Mouse (Mus musculus): Measurements from ENCODE around the gene Zfyve19. TPM values are rescaled to one million over a fixed set of nuclear protein-coding genes. Genes with fewer than 3 reads are reported as not detected.
A peak's percentile ranks its signal among the peaks of the same experiment; 100 is the strongest.

Zfyve19 gene
- polyA plus RNA-seq, 1 experiment from 2014 or later, result 68.5 TPM

DNA sequence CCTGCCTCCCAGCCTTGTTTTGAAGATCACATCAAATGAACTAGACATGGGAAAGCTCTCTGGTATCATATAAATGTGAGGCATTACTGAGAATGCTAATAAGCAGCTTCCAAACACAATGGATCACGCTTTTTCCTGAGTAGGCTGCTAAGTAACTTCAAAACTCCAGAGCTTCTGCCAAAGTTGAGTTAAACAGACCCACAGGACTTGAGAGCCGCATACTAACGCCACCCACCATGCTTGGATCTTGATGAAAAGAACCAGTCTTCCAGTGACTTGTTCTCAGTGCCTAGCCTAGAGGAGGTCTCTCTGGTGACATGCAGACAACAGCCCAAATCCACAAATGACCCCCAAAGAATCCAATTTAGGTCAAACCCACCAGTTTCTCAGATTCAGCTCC, 9.5 kb upstream of the Zfyve19 start:
- WGBS, result 47% methylated on average over 3 of the region's 3 CpGs
- no peak for ATAC-seq (ENCODE audit: low FRiP score, low read depth)
- H3K27ac ChIP-seq (replicated peaks), result no peak overlapping the region

DNA sequence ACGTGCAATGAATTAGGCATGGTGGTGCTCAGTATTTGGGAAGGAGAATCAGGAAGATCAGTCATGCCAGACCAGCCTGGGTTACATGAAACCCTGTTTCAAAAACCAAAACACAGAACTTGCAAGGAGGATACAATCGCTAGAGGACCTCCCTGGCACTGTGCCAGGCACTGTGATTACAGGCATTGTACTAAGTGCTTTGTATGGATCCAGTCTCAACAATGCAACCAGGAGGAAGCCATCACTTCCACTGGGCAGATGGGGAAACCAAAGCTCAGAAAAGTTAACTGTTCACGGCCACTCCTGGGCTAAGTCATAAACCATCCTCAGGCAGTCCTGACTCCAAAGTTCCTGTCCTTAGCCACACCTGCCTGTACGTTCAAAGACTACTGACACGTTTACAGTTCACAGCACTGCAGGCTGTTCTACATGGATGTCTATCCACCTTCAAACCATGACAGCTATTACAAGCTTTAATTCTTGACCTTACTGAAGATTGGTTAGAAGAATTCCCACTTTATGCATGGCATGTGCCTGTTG, 5.4 kb upstream of the Zfyve19 start:
- no peak for ATAC-seq (ENCODE audit: low FRiP score, low read depth)
- no peak overlapping the region for H3K4me2 ChIP-seq
- H3K9ac ChIP-seq, result no peak overlapping the region
- 54% methylated on average over 5 of the region's 5 CpGs for WGBS
- peaks cover 30% of the 10 kb centered on the region for H3K4me1 ChIP-seq (replicated peaks)
- H3K27ac ChIP-seq (replicated peaks), result no peak overlapping the region
- no peak overlapping the region for H3K4me3 ChIP-seq
- no peaks in the 10 kb centered on the region for H3K9me3 ChIP-seq
- H3K36me3 ChIP-seq, result no peaks in the 10 kb centered on the region
- H3K27me3 ChIP-seq, result no peaks in the 10 kb centered on the region

More for the DNA sequence above, 9.5 kb upstream of the Zfyve19 start:
- no peaks in the 10 kb centered on the region for H3K9me3 ChIP-seq
- H3K4me2 ChIP-seq, result no peak overlapping the region
- no peaks in the 10 kb centered on the region for H3K36me3 ChIP-seq
- H3K27me3 ChIP-seq, result no peaks in the 10 kb centered on the region
- no peak overlapping the region for H3K9ac ChIP-seq
- H3K4me3 ChIP-seq, result no peak overlapping the region
- H3K4me1 ChIP-seq (replicated peaks), result peaks cover 19% of the 10 kb centered on the region

DNA sequence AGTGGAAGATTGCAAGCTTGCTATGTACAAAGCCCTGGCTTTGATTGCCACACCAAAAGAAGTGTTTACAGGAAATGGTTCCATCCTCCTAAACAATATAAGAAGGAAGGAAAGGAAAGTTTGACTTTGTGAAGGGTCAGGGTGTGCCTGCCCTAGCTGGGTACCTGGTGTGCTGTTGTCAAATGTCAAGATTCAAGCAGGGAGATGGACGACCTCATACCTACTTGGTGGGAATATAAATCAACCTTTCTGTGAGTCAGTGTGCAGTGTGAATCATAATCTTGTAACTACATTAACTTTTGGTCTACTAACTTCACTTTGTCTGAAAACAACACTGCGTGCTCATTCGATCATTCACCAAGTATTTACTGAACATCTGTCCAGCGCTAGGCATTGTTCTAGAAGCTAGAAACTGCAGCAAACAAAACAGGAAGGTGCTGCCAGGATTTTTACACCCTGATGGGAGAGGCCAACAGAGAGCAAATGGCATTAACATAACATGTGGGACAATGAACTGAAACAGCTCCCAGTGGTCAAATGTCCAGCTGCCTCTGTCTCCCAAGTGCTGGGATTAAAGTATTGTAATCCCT, 4.5 kb upstream of the Zfyve19 start:
- no peak for ATAC-seq (ENCODE audit: low FRiP score, low read depth)
- Histone ChIP-seq H3K27ac (replicated peaks) (no peak overlapping the region), H3K9ac (no peak overlapping the region), H3K4me3 (no peak overlapping the region), H3K4me1 (replicated peaks) (peaks cover 26% of the 10 kb centered on the region), H3K27me3 (no peaks in the 10 kb centered on the region), H3K36me3 (no peaks in the 10 kb centered on the region), H3K9me3 (no peaks in the 10 kb centered on the region), H3K4me2 (no peak overlapping the region)
- 74% methylated on average over 4 of the region's 4 CpGs for WGBS

DNA sequence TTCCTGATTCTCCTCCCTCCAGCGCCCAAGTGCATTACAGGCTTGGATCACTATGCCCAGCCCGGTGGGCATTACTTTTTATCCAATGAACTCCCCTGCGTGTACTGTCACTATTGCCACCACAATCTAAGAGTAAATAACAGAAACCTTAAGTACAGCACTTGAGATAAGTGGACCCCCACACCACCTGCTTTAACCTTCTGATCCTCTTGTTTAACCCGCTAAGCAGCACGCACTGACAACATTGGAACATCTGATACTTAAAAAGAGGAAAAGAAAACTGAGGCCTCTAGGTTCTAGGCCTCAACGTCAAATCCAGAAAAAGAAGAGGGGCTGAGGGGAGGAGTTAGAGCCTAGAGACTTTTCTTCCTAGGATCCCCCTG, 465 bp upstream of the Zfyve19 start:
- H3K9ac ChIP-seq, result peak overlapping the region; percentile 75
- 25% methylated on average over 6 of the region's 6 CpGs for WGBS
- peaks cover 25% of the 10 kb centered on the region for H3K36me3 ChIP-seq
- ATAC-seq (ENCODE audit: low FRiP score, low read depth), result no peak
- H3K27ac ChIP-seq (replicated peaks), result peak overlapping the region; percentile 89
- H3K4me1 ChIP-seq (replicated peaks), result peaks cover 29% of the 10 kb centered on the region
- peak overlapping the region; percentile 74 for H3K4me2 ChIP-seq
- H3K9me3 ChIP-seq, result no peaks in the 10 kb centered on the region
- peak overlapping the region; percentile 63 for H3K4me3 ChIP-seq
- no peaks in the 10 kb centered on the region for H3K27me3 ChIP-seq

DNA sequence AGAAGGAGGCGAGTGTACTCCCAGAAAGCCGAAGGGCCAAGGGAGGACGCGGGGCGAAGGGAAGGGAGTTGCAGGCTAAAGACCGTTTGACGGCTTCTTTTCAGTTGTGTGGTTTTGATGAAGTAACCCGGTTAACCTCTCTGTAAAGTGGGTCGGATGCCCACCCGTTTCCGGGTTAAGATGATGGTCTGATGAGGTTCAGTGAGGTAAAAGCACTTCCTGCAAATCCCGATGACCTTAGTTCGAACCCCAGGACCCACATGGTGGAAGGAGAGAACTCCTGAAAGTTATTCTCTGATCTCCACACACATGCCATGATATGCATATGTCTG, 725 bp downstream of the Zfyve19 start:
- Histone ChIP-seq H3K9ac (peak overlapping the region; percentile 66), H3K4me3 (peak overlapping the region; percentile 63), H3K4me2 (peak overlapping the region; percentile 70), H3K4me1 (replicated peaks) (peaks cover 20% of the 10 kb centered on the region), H3K9me3 (no peaks in the 10 kb centered on the region), H3K36me3 (peaks cover 29% of the 10 kb centered on the region), H3K27me3 (no peaks in the 10 kb centered on the region), H3K27ac (replicated peaks) (peak overlapping the region; percentile 73)
- 1% methylated on average over 13 of the region's 13 CpGs for WGBS
- no peak for ATAC-seq (ENCODE audit: low FRiP score, low read depth)

DNA sequence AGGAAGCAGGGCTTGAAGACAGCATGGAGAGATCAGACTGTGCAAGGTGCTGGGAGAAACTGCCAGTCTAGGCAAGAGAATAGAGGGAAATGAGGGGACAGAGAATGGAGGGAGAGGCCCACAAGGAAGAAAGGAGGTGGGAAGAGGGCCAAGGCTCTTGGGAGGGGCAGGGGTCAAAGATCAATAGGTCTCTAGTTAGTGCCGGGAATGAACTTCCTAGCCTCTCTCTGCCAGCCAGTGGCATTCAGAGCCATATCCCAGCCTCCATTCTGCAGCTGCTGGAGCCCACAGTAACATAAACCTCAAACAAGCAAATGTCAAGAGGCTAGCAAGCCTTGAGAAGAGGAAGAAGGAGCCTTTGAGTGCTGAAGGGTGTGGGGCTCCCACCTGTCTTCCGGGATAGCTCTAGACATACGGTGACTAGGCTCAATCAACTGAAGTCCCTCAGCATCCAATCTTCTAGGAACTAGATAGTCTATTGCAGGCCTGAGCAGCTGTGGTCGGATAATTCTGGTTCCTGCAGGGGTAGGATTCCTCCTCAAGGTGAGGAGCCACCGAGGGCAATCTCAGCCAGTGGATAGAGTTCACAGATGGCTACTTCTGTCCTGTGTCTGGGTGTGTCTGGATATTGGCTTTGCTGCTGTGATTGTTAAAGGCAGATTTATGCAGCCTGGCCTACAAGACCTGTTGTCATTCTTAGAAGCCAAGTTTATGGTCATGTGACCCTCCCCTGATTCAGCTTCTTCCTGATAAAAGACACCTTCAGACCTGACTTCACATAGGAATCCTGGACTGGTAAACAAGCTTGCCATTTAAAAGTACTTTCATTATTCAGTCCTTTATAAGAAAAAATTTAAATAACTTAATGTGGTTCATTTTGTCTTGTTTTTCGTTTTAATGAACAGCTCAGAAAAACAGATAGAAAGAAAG, 21.6 kb downstream of the Zfyve19 start, which contains the start of gene Ppp1r14d:
Ppp1r14d (minus strand) TSS at position 132 of the 930 bp plus-strand sequence.
- Histone ChIP-seq H3K4me1 (replicated peaks) (no peaks in the 10 kb centered on the region), H3K36me3 (no peaks in the 10 kb centered on the region), H3K4me2 (no peak within 1 kb of the TSS), H3K9ac (no peak within 1 kb of the TSS), H3K27me3 (peaks cover 4% of the 10 kb centered on the region; the same call in 1 of the 2 replicates), H3K4me3 (no peak within 1 kb of the TSS), H3K27ac (replicated peaks) (no peak within 1 kb of the TSS), H3K9me3 (no peaks in the 10 kb centered on the region)
- no peak for ATAC-seq (ENCODE audit: low FRiP score, low read depth)
- 76% methylated on average over 6 of the region's 6 CpGs for WGBS

DNA sequence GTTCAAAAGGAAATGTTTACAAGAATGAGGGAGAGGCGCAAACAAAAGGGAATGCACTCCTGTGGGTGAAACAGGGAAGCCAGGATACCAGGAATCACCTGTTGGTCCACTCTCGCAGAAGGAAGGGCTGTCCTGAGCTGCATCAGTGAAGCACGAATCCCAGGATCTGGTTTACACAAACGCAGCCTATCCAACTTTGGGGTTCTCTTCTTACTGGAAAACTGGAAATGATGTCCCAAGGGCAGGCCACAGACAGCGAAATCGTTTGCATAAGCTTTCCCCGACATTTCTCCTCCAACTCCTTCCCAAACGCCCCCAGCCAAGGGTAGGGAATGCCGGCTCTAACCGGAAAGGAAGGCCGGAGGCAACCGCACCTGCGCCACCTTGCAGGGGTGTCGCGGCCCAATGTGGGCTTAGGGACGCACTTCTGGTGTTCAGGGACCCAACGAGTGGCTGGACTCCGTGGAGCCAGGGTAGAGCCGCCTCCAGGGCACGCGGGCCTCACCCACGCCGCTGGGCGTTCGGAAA, 28.3 kb downstream of the Zfyve19 start:
- no peak for ATAC-seq (ENCODE audit: low FRiP score, low read depth)
- Histone ChIP-seq H3K4me2 (peak overlapping the region; percentile 68), H3K36me3 (no peaks in the 10 kb centered on the region), H3K9ac (0 out of 2 replicates have a peak overlapping the region, but pooled peaks have one; percentile 6), H3K27ac (replicated peaks) (no peak overlapping the region), H3K27me3 (peaks cover 60% of the 10 kb centered on the region), H3K9me3 (no peaks in the 10 kb centered on the region), H3K4me1 (replicated peaks) (peaks cover 14% of the 10 kb centered on the region), H3K4me3 (peak overlapping the region; percentile 41)
- 8% methylated on average over 25 of the region's 25 CpGs for WGBS

DNA sequence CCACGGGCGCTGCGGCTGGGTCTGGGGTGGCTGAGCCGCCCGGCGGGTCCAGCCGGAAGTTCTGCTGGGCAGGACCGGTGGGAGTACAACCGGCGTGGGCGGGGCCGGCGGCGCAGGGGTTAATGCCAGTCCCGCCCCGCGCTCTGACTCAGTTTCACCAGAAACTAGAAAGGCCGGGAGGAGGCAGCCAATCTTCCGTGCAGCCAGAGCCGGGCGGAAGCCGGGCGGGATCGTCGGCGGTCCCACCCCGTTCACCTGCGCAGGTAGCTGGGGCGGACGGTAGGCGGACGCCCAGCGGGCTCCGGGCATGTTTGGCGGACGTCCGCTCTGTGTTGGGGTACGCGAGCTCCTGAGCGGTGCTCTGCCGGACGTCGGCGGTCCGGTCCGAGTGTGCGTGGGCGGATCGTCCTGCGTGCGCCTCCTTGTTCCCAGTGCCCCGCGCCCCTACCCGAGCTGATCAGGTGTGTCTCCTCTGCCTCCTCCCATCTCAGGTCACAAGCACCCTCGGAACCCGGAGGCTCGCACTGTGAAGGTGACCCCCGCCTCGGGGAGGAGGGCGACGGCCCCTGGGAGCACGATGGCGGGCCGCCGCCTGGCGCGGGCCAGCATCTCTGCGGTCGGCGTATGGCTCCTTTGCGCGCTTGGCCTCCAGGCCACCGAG, 28.9 kb downstream of the Zfyve19 start, which contains the start of gene Spint1:
Spint1 (plus strand) TSS at position 153 of the 661 bp plus-strand sequence.
- WGBS, result 1% methylated on average over 64 of the region's 73 CpGs
- Histone ChIP-seq H3K4me1 (replicated peaks) (peaks cover 14% of the 10 kb centered on the region), H3K27me3 (peaks cover 60% of the 10 kb centered on the region), H3K36me3 (no peaks in the 10 kb centered on the region), H3K4me3 (peak within 1 kb of the TSS; percentile 41), H3K27ac (replicated peaks) (no peak within 1 kb of the TSS), H3K4me2 (peak within 1 kb of the TSS; percentile 68), H3K9ac (0 out of 2 replicates have a peak within 1 kb of the TSS, but pooled peaks have one; percentile 6), H3K9me3 (no peaks in the 10 kb centered on the region)
- peak; percentile 30; the same call in 1 of the 2 replicates for ATAC-seq (ENCODE audit: low FRiP score, low read depth)

DNA sequence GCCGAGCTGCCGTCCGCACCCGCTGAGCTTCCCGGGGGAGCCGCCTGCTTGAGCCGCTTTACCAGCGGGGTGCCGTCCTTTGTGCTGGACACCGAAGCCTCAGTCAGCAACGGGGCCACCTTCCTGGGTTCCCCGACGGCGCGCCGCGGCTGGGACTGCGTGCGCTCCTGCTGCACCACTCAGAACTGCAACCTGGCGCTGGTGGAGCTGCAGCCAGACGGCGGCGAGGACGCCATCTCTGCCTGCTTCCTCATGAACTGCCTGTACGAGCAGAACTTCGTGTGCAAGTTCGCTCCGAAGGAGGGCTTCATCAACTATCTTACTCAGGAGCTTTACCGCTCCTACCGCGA, 29.4 kb downstream of the Zfyve19 start:
- WGBS, result 1% methylated on average over 31 of the region's 31 CpGs
- no peaks in the 10 kb centered on the region for H3K9me3 ChIP-seq
- no peak for ATAC-seq (ENCODE audit: low FRiP score, low read depth)
- no peaks in the 10 kb centered on the region for H3K36me3 ChIP-seq
- peak overlapping the region; percentile 41 for H3K4me3 ChIP-seq
- peaks cover 60% of the 10 kb centered on the region for H3K27me3 ChIP-seq
- peaks cover 14% of the 10 kb centered on the region for H3K4me1 ChIP-seq (replicated peaks)
- H3K4me2 ChIP-seq, result peak overlapping the region; percentile 68
- H3K9ac ChIP-seq, result 0 out of 2 replicates have a peak overlapping the region, but pooled peaks have one; percentile 6
- no peak overlapping the region for H3K27ac ChIP-seq (replicated peaks)

DNA sequence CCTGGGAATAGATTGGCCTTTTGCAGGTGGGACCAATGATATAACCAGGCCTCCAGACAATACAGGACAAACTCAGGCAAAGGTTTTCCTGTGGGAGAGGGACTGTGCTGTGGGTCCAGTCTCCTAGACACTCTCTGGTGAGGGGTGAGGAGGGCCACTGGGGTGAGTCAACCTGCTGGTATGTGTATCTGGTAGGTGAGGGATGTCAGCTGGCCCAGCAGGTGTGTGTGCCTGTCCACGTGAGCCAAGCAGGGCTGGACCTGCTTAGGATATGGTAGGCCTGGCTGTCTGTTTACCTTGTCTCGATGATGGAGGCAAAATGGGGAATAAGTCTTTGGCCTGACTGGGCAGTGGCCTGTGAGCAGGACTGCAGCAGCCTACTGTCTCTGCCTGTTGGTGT, 30.3 kb downstream of the Zfyve19 start:
- Histone ChIP-seq H3K27me3 (peaks cover 60% of the 10 kb centered on the region), H3K9me3 (no peaks in the 10 kb centered on the region), H3K9ac (no peak overlapping the region), H3K4me3 (no peak overlapping the region), H3K27ac (replicated peaks) (no peak overlapping the region), H3K4me2 (no peak overlapping the region), H3K4me1 (replicated peaks) (peaks cover 14% of the 10 kb centered on the region), H3K36me3 (no peaks in the 10 kb centered on the region)
- 63% methylated on average over 2 of the region's 2 CpGs for WGBS
- ATAC-seq (ENCODE audit: low FRiP score, low read depth), result no peak

DNA sequence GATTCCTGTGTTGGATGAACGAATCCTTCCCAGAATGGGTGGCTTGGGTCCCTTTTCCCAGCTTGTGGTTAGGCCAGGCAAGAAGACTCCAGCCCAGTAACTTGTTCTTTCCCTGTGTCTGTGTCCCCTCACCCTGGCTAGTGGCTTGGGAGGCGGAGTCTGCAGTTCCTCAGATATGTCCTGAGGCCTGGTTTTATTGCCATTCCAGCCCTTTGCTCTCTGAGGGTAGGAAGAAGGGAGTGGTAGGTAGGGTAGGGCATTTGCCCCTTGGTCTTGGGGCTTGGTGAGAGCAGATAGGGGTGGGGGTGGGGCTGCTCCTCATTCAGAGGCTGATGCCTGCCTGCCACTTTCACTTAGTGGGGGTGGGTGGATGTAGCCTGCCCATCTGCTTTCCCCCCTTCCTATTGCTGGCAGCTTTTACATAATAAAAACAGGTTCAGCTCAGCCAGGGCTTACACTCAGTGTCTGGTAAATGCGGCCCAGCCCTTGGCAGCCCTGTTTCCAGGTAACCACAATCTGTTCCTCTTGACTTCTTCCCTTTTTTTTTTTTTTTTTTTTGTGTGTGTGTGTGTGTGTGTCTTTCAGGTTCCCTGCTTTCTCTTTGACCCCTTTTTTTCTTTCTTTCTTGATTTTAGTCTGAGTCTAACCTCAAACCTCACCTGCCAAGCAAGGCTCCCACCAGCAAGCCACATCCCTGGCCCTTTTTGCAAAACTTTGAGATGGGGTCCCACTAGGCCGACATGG, 31.8 kb downstream of the Zfyve19 start:
- Histone ChIP-seq H3K4me2 (no peak overlapping the region), H3K27me3 (peaks cover 54% of the 10 kb centered on the region), H3K27ac (replicated peaks) (no peak overlapping the region), H3K4me3 (no peak overlapping the region), H3K9me3 (no peaks in the 10 kb centered on the region), H3K4me1 (replicated peaks) (peaks cover 14% of the 10 kb centered on the region), H3K36me3 (no peaks in the 10 kb centered on the region), H3K9ac (no peak overlapping the region)
- 63% methylated on average over 4 of the region's 4 CpGs for WGBS
- ATAC-seq (ENCODE audit: low FRiP score, low read depth), result no peak
